Mouse (Mus musculus) bone marrow macrophage, adult 2 months (primary cell): ENCODE data around the gene Sfswap. TPM values are rescaled to one million over a fixed set of nuclear protein-coding genes. Genes with fewer than 3 reads are reported as not detected.

ENCODE experiments used
- H3K27ac ChIP-seq: 2 replicates; pipeline ENCODE4 v1.5.1; 2012; ENCODE audit warnings: low read depth, low read length; ENCODE audit not compliant: insufficient read depth
- H3K4me1 ChIP-seq: 2 replicates; pipeline ENCODE4 v1.6.1; 2012; ENCODE audit warnings: low read length; ENCODE audit not compliant: control insufficient read depth, insufficient read depth
- H3K4me3 ChIP-seq: 2 replicates; pipeline ENCODE4 v1.5.1; 2012; ENCODE audit warnings: mild to moderate bottlenecking, low read length, moderate library complexity; ENCODE audit not compliant: insufficient read depth
- CTCF ChIP-seq: IDR thresholded peaks from 2 replicates; pipeline ENCODE4 v1.5.1; 2012; ENCODE audit warnings: low read depth, mild to moderate bottlenecking, low read length, moderate library complexity
- POLR2A ChIP-seq: IDR thresholded peaks from 2 replicates; pipeline ENCODE4 v1.6.1; 2012; ENCODE audit warnings: mild to moderate bottlenecking, low read depth, low read length, borderline replicate concordance
- polyA plus RNA-seq: library from polyadenylated mRNA; stranded (reverse); fragments of >200 nt; gene quantifications from 2 replicates; pipeline ENCODE4 v1.2.4, GENCODE M21; 2012; ENCODE audit not compliant: missing spikeins, insufficient read depth, insufficient read length

Gene Sfswap
- polyA plus RNA-seq, 1 experiment, result 56.1 TPM

DNA sequence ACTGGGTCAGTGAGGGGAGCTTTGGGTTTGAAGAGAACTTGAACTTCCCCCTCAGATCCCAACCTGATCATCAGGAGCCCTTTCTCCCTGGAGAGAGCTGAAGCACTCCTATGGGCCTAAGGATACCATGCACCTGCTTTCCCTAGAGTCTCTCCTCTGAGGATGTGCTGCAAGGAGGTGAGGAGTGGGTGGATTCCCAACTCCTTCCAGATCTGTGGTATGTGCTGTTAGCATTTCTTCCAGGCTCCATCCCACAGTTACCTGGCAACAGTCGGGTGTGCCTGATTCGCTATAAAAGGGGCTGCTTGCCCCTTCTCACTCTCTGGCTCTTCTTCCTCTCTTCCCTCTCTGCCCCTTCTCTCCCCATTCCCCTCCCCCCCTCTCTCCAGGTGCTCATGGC is 35.2 kb upstream of the Sfswap start:
- no peak for TF ChIP-seq POLR2A
- no peak for TF ChIP-seq CTCF
- no peak overlapping the region for H3K4me3 ChIP-seq
- no peak overlapping the region for H3K27ac ChIP-seq

DNA sequence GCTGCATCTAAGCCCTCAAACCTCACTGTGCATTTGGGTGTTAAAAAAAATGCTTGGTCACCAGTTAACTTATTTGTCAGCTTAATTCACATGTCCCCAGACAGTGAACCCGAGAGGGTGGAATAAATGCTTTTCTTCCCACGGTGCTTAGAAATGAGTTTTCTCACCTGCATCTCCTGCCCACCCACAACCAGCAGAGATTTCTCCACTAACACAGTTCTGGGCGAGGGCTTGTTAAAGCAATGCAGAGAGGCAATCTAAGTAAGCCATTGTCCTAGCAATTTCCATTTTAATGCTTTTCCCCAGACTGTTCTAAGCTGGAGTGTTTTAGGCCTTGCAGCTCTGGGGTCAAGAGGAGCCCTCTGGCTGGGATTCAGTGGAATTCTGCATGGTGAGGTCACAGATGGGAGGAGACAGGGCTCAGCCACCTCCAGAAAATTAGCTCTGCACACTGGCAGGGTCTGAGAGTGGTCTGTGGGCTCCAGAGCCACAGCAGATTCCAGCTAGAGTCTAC is 25.4 kb upstream of the Sfswap start:
- Histone ChIP-seq H3K4me1 (no peaks in the 10 kb centered on the region), H3K4me3 (no peak overlapping the region), H3K27ac (no peak overlapping the region)
- TF ChIP-seq POLR2A (no peak), CTCF (no peak)

More for the DNA sequence above, 35.2 kb upstream of the Sfswap start:
- H3K4me1 ChIP-seq, result no peaks in the 10 kb centered on the region

DNA sequence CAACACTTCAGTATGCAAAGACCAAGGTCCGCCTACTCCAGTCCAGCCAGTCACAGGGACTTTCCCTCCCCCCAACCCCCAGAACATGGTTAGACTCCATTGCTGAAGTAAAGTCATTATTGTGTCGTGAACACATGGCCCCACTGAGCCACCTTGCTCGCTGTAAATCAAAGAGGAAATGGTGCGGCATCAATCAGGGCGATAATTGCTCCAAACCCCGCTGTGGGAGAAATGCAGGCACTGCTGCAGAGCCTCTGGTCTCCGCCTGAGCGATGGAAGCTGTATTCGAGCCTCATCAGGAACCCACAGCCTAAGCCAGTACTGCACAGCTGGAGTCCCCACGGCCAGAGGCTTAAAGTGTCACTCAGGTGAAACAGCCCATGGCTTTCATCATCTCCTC is 11.1 kb upstream of the Sfswap start:
- H3K4me1 ChIP-seq, result no peaks in the 10 kb centered on the region
- no peak overlapping the region for H3K27ac ChIP-seq
- no peak for TF ChIP-seq CTCF
- TF ChIP-seq POLR2A, result no peak
- H3K4me3 ChIP-seq, result no peak overlapping the region

DNA sequence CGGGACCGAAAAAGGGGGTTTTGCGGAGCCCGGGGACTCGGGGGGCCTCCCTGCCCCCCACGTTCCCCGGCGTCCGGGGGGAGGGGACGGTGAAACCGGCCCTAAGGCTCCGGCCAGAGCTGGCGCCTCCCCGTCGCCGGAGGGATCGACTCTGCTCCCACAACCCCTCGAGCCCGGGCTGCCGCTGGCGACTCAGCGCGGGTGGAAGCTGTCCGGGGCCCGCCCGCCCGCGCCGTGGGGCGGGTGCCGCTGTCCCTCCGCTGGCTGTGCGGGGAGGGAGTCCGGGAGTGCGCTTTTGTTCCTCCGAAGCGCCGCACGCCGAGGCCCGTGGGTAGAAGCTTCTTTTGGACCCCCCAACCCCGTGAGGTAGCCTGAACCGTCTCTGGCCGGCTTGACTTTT is 650 bp downstream of the Sfswap start:
- no peak for TF ChIP-seq CTCF
- no peak for TF ChIP-seq POLR2A
- Histone ChIP-seq H3K4me3 (peak overlapping the region; percentile 79), H3K27ac (no peak overlapping the region), H3K4me1 (peaks cover 7% of the 10 kb centered on the region)

DNA sequence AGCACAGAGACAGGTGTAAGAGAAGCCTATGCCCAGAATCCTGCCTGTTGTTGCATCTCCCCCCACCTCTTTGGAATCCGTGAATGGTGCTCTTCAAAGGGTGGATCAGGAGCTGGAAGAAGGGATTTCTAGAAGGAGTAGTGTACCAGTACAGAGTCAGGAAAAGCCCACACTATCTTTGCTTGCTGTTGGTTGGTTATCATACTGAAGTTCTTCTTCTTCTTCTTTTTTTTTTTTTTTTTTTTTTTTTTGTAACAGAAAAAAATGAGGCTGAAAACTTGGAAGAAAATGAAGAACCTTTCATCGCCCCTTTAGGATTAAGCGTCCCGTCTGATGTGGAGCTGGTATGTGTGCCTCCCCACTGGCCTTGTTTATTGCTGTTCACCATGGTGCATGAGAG is 5.9 kb downstream of the Sfswap start:
- H3K4me1 ChIP-seq, result peaks cover 7% of the 10 kb centered on the region
- no peak for TF ChIP-seq POLR2A
- TF ChIP-seq CTCF, result no peak
- no peak overlapping the region for H3K27ac ChIP-seq
- H3K4me3 ChIP-seq, result no peak overlapping the region

DNA sequence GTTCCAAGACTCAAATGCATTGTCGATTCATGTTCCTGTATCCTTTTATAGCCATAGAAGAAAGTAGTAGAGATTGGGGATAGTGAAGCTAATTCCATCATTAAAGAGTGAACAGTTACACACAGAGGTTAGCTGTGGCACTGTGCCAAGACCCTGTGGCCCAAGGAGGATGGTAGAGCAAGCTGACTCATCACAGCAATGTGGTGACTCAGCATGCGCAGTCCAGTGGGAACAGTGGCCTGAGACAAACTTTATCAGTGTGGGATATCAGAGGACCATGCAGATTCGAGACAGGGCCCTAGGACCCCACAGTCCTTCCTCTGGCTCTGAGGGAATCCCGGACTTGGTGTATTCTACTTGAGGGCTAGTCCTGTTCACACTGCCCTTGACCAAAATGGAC is 17.2 kb downstream of the Sfswap start:
- H3K4me3 ChIP-seq, result no peak overlapping the region
- H3K27ac ChIP-seq, result no peak overlapping the region
- H3K4me1 ChIP-seq, result peaks cover 21% of the 10 kb centered on the region
- TF ChIP-seq POLR2A, result no peak

DNA sequence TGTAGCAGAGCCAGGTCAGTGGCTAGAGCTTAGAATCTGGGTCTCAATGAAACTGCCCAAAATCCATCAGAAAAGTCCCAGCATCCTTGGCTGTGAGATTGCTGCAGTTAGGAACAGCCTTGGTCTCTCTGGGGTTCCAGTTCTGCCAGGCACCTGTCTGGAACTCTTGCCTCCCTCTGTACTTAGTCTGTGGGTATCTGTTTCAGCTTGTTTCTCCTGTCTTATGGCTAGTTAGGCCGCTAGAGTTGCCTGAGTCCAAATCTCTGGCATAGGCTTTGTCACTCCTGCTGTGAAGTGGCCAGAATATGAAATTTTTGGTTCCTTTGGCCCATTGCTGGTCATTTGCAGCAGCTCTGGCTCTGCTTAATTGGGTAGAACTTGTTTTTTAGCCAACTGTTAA is 17.8 kb downstream of the Sfswap start:
- H3K27ac ChIP-seq, result no peak overlapping the region
- H3K4me3 ChIP-seq, result no peak overlapping the region
- H3K4me1 ChIP-seq, result peaks cover 27% of the 10 kb centered on the region
- TF ChIP-seq POLR2A, result no peak
- no peak for TF ChIP-seq CTCF

DNA sequence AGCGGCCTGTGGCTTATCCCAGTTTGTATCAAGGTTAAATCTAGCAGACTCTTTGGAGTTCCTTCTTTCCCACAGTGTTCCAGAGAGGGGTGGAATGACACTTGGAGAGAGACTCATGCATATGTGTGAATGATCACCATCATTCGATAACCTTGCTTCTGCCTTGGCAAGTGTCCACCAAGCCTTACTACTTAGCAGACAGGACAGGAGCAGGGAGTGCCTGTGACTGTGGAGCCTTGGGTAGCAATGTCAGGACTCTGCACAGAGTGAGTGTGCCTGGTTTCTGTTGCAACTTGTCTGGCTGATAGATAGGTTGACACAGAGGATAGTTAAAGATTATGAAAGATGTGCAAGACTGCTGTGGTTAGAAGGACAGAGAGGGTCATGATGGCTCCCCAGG is 18.6 kb downstream of the Sfswap start:
- H3K27ac ChIP-seq, result no peak overlapping the region
- TF ChIP-seq CTCF (no peak), POLR2A (no peak)
- peaks cover 35% of the 10 kb centered on the region for H3K4me1 ChIP-seq

DNA sequence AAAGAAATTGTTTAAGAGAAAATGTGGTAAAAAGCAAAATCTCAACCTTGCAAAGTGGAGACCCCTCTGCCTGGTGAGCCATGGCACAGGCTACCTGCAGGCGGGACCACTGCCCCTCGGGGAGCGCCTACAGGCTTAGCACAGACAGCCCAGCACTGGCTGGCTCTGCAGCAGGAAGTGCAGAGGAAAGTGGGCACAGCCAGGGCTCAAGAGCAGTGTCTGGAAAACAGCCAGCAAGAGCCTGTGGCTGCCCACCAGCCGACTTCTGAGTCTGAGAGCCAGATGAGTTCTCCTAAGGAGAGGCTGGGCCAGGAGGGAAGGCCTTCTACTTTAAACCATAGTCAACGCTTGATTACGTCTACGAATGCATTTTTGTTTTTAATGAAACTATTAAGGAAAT is 20.5 kb downstream of the Sfswap start:
- no peak for TF ChIP-seq CTCF
- no peak for TF ChIP-seq POLR2A
- no peak overlapping the region for H3K27ac ChIP-seq
- H3K4me3 ChIP-seq, result no peak overlapping the region
- peaks cover 39% of the 10 kb centered on the region for H3K4me1 ChIP-seq

More for the DNA sequence above, 18.6 kb downstream of the Sfswap start:
- no peak overlapping the region for H3K4me3 ChIP-seq

DNA sequence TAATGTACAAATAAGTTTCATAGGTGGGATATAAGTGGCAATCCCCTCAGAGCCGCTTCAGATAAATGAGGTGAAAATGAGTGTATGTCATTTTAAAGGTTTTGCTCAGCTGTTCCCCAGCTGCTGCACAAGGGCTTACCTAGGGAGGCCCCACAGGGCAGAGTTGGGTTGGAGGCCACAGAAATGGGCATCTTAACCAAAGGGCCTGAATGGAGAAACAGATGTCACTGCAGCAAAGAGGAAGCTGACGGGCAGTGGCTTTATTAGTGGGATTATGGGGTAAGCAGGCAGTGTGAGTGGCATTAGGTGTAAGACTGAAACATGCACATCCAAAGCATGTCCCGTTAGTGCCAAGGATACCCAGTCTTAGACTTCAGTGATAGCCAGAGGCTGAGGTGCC is 20.9 kb downstream of the Sfswap start:
- peaks cover 39% of the 10 kb centered on the region for H3K4me1 ChIP-seq
- no peak overlapping the region for H3K27ac ChIP-seq
- TF ChIP-seq CTCF (no peak), POLR2A (no peak)
- H3K4me3 ChIP-seq, result no peak overlapping the region

DNA sequence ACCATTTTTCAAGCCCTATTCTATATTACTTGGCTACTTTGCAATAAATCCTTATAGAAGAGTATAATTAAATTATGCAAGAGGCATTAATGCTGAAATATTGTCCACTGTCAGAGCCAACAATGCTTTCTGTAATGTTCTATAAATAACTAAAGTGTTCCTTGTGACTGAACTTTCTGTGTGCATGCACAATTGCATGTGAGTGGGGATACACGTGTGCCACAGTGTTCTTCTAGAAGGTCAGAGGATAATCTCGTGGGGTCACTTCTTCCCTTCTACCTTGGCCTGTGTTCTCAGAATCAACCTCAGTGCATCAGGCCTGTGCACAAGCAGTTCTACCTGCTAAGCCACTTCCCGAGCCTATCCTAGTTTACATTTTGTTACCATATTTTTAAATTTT is 22.1 kb downstream of the Sfswap start:
- Histone ChIP-seq H3K4me1 (peaks cover 34% of the 10 kb centered on the region), H3K4me3 (no peak overlapping the region), H3K27ac (no peak overlapping the region)
- TF ChIP-seq POLR2A (no peak), CTCF (no peak)
